Mouse (Mus musculus): Measurements from ENCODE around the gene Gm10230. TPM values are rescaled to one million over a fixed set of nuclear protein-coding genes. Genes with fewer than 3 reads are reported as not detected.

The Gm10230 gene
- not detected in 4 replicates for total RNA-seq (2023)

DNA sequence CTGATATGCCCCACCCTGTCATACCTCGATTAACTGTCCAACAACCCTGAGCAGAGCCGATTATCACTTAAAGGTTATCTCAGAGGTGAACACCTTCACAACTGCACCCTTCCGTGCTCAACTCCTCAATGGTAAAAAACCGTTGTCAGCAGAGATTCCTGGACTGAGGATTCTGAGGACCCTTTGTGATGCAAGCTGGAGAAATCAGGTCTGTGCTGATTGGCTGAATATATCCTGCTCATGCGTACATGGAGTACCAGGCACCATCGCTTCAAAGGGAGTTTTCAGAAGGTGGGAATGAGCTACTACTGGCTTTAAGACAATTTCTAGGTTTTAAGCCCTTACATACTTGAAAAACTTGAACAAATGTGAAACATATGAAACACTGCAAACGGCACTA is at the start of gene Gm10230:
Gene Gm10230, minus strand, starts transcription at position 101 of the 400 bp plus-strand sequence.

All from B cell, adult 62 days (primary cell).